Mouse (Mus musculus) lung, adult 18-20 months (tissue): ENCODE measurements at regions not wholly inside any gene's neighbourhood (a gene's known extent, or its start where the extent isn't known, plus 50 kb on each side); places are given as distances from the start of the nearest gene placed in this dataset.
A peak's percentile ranks its signal among the peaks of the same experiment; 100 is the strongest.

ENCODE experiments used
- DNase-seq, 2 experiments: peaks; one replicate each; pipeline ENCODE4 v3.0.0; 2022; ENCODE audit warnings: mixed read lengths in 2 of 2

GRCm38 (mm10) chr15:10767535-10767934 lies 53.1 kb upstream of the Rai14 start:
- no peak for DNase-seq

- no peak for DNase-seq
Observed at GRCm38 (mm10) chr15:10770410-10771310, 56.2 kb upstream of the Rai14 start.

GRCm38 (mm10) chr15:10771311-10771690 lies 56.9 kb upstream of the Rai14 start:
- DNase-seq, result peak; percentile 28 to 56

GRCm38 (mm10) chr15:10779941-10780620 lies 65.7 kb upstream of the Rai14 start:
- DNase-seq, result peak in 1 of 2 experiments; percentile 27

GRCm38 (mm10) chr15:10789371-10789770 lies 74.9 kb upstream of the Rai14 start:
- DNase-seq, result no peak

- no peak for DNase-seq
Observed at GRCm38 (mm10) chr15:10790862-10791497, 76.6 kb upstream of the Rai14 start.

GRCm38 (mm10) chr15:10791516-10792112 lies 77.2 kb upstream of the Rai14 start:
- DNase-seq, result no peak

GRCm38 (mm10) chr15:10792156-10792555 lies 77.7 kb upstream of the Rai14 start:
- no peak for DNase-seq

GRCm38 (mm10) chr15:10795126-10795792 lies 80.8 kb upstream of the Rai14 start:
- no peak for DNase-seq

- no peak for DNase-seq
Observed at GRCm38 (mm10) chr15:10799656-10800055, 85.2 kb upstream of the Rai14 start.

GRCm38 (mm10) chr15:10814195-10814594 lies 99.8 kb upstream of the Rai14 start:
- no peak for DNase-seq

GRCm38 (mm10) chr15:10814709-10815108 lies 100.3 kb upstream of the Rai14 start:
- DNase-seq, result no peak

- no peak for DNase-seq
Observed at GRCm38 (mm10) chr15:10816213-10816621, 101.8 kb upstream of the Rai14 start.

- DNase-seq, result peak; percentile 91 to 95
Observed at GRCm38 (mm10) chr15:10818216-10818615, 103.8 kb upstream of the Rai14 start.

- no peak for DNase-seq
Observed at GRCm38 (mm10) chr15:10818706-10819105, 104.3 kb upstream of the Rai14 start.

- no peak for DNase-seq
Observed at GRCm38 (mm10) chr15:10823933-10824332, 109.5 kb upstream of the Rai14 start.

- DNase-seq, result peak in 1 of 2 experiments; percentile 42
Observed at GRCm38 (mm10) chr15:10829588-10829987, 115.2 kb upstream of the Rai14 start.

- DNase-seq, result no peak
Observed at GRCm38 (mm10) chr15:10830478-10830877, 116.1 kb upstream of the Rai14 start.

- no peak for DNase-seq
Observed at GRCm38 (mm10) chr15:10831106-10831505, 116.7 kb upstream of the Rai14 start.

- DNase-seq, result no peak
Observed at GRCm38 (mm10) chr15:10832331-10832730, 117.9 kb upstream of the Rai14 start.

GRCm38 (mm10) chr15:10833866-10834571 lies 118.1 kb upstream of the C1qtnf3 start:
- DNase-seq, result no peak
